Mouse (Mus musculus) erythroid progenitor cell, adult 5-6 weeks (primary cell): ENCODE measurements around the gene Gria3. TPM values are rescaled to one million over a fixed set of nuclear protein-coding genes. Genes with fewer than 3 reads are reported as not detected.

Source experiments
- ATAC-seq: replicated peaks from 2 replicates; pipeline ENCODE4 v1.8.0; 2016; ENCODE audit warnings: moderate number of reproducible peaks, mild to moderate bottlenecking, moderate TSS enrichment, inconsistent platforms; ENCODE audit not compliant: poor library complexity, low FRiP score, severe bottlenecking
- total RNA-seq, 2 experiments: library from RNA; stranded (forward) in 1 of 2; stranded (reverse) in 1 of 2; fragments of 150-400 nt in 1 of 2; fragments of 186-747, 209-891 nt in 1 of 2; gene quantifications; 2 replicates each; pipeline versions ENCODE4 v1.2.3 to v1.2.4; 2015 to 2017; ENCODE audit warnings: low replicate concordance in 2 of 2

Gene Gria3
- total RNA-seq, 2 experiments from 2014 or later = 1.9 to 3.8 TPM

- ATAC-seq = no peak
Observed at GRCm38 (mm10) chrX:41562296-41563060, 161.8 kb downstream of the Gria3 start.

GRCm38 (mm10) chrX:41564898-41565297 is 164.2 kb downstream of the Gria3 start:
- no peak for ATAC-seq

GRCm38 (mm10) chrX:41573079-41573478 is 172.4 kb downstream of the Gria3 start:
- no peak for ATAC-seq

GRCm38 (mm10) chrX:41578797-41579196 is 178.1 kb downstream of the Gria3 start:
- no peak for ATAC-seq

DNA sequence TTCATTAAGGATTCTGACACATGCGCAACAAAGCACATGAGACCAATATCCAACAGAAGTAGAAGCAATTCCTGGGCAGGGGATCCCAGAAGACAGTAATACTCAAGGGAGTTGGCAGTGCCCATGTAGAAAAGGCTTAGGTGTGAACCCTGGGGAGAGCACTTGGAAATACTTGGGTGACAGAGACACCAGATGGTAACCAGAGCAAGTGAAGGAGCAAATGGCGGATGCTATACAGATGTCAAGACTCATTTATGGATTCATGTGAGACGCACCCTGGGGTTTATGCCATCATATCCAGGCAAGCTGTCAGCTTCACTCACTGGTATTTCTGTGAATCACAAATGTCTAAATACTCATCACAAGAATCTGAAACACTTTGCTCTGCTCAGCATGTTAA is 187.0 kb downstream of the Gria3 start:
- ATAC-seq = no peak

DNA sequence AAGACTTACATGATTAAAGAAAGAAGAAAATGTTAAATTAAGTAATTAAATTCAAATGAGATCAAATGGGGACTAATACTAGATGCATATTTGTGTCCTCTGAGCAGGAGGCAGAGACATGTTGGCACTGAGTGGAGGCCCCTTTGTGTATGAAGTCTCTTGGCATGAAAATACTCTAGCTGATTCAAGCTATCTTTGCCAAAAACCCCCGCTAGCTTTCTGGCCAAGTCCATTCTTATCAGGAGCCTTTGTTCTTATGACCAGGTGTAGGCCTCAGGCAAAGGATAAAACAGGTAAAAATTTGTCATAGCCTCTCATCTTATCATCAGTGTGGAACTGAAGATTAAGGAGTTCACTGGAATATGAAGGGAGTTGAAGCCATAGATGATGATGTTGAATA is 206.5 kb downstream of the Gria3 start:
- no peak for ATAC-seq

DNA sequence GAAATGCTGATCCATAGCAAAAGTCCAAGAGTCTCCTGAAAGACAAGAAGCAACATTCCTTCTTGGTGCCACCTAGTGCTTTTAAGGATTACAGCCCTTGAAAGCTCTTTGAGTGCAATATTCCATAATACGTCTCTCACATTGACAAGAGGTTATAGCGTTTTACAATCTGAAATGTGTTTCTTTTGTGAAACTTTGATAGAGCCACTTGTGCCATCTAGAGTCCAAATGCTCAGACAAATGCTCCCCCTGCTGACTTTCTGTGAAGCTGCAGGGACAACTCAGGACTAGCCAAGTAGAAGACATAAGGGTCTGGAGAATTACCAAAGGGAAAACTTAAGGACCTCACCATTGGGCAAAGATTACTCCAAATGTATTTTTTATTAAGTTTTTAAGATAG is 214.3 kb downstream of the Gria3 start:
- ATAC-seq = no peak

GRCm38 (mm10) chrX:41616928-41617327 is 216.3 kb downstream of the Gria3 start:
- ATAC-seq = no peak

DNA sequence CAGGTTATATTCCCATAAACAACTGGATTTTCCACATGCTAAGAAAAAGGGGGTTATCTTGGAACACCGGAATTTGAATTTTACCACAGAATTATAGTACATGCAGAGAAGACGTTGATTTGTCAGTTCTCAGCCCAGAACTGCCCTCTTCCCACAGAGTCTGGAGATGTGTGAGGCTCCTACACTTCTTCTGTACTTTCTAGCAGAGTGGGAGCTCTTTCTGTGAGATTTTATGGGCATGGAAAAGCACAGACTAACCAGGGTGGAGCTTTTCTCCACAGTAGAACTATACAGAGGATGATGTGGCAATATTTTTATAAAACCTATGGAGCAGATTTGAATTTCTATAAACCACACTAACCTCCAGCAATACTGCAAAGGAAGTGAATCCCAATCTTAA is 217.7 kb downstream of the Gria3 start:
- no peak for ATAC-seq

GRCm38 (mm10) chrX:41633576-41633975 is 232.9 kb downstream of the Gria3 start:
- no peak for ATAC-seq

DNA sequence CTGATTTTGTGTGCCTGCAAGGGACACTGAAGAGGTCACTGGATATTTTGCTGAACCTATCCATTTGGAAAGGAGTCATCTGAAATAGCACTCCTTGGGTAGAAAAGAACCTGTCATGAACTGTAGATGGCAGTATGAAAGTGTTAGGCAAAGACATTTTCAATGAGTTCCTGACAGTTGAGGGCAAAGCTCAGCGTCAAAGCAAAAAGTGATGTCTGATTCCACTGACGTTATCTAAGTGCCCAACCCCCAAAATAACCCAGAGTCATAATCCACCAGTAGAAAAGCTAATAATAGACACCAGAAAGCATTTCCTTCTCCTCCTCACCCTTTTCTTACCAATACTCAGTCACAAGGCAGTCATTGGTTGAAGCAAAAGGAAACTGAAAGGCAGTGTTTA is 244.3 kb downstream of the Gria3 start:
- no peak for ATAC-seq

DNA sequence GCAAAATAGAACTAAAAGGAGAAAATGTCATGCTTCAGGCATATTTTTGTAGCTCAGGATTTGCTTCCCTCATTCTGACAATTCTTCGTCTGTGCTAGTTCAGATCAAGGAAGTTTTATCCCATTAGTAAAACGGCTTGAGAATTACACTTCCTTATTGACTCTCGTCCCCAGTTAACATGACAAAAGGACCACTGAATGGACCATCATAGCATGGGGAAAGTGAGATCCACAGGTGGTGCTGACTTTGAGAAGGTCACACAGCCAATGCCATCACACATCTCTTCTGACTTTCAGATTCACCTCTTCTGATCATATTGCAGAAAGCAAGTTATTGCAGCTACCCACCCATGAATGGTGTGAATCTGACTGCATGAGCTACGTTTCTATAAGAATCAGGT is 257.1 kb downstream of the Gria3 start:
- ATAC-seq = no peak

- no peak for ATAC-seq
Observed at GRCm38 (mm10) chrX:41688869-41689268, 288.2 kb downstream of the Gria3 start.

DNA sequence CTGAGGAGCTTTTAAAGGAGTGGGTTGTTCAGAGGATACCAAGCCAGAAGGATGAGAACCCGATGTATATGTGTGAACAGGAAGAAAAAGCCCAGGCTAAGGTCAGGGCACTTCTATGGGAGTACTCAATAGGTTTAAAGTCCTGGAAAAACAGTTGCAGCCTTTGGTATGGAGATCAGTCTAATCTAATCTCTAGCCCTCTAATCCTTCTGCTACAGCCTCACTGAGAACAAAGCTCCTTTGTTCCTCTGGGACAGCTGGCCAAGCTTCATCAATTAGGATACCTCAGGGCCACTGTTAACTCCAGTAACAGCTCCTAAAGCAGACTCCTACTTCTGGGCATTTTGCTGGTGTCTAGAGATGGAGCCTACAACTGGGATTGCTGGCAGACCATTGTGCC is 291.4 kb downstream of the Gria3 start:
- ATAC-seq = no peak
